Mouse (Mus musculus): Measurements from ENCODE around the gene Mamstr. TPM values are rescaled to one million over a fixed set of nuclear protein-coding genes. Genes with fewer than 3 reads are reported as not detected.
"Not testable (repeated sequence)": the region's sequence is repeated elsewhere in the genome, so short reads cannot be mapped to it uniquely, and the experiment has no call there.

Gene Mamstr
- polyA plus RNA-seq, 1 experiment from 2014 or later: 10.6 TPM

DNA sequence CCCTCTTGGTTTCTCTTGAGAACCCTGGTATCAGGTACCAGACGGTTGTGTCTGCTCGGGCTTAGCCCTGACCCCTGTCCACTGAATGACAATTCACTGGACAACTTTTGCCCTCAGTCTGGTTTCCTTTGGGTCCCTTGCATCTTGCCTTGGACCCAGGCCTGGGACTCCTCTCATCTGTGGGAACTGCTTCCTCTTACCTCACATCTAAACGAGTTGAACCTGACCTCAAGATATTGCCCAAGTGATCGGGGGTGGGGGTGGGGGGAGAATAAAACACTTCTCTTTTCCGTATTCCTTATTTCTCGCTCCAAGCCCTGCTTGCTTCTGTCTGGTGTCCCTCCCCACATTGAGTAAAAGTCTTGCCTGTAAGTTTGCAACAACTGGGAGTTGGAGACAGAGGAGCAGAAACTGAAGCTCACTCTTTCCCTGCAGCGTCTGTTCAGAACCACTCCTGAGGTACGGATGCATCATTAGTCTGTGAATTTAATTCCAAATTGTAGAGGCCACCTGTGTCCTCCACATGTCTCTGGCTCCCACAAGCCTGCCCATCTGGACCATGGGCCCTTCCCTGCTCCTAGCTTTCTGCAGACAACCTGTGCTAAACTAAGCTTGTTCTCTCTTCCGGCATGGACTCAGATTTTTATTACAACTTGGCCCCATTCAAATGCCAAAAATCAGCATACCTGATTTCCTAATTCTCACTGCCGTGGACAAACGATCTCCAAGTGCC lies 21.1 kb downstream of the Mamstr start:
- no peak for ATAC-seq (ENCODE audit: low read depth)
- Histone ChIP-seq H3K9me3 (ENCODE audit: control insufficient read depth, low read length) (no peaks in the 10 kb centered on the region; the same call in 1 of the 2 replicates), H3K4me1 (replicated peaks; ENCODE audit: control insufficient read depth, insufficient read depth, low read length) (peaks cover 9% of the 10 kb centered on the region), H3K4me3 (ENCODE audit: low read length) (no peak overlapping the region), H3K36me3 (ENCODE audit: control insufficient read depth, insufficient read depth, low read length) (no peaks in the 10 kb centered on the region), H3K4me2 (ENCODE audit: low read depth, low read length) (no peak overlapping the region), H3K9ac (ENCODE audit: low read length) (no peak overlapping the region), H3K27me3 (ENCODE audit: control insufficient read depth, insufficient read depth, low read depth, low read length) (no peaks in the 10 kb centered on the region), H3K27ac (ENCODE audit: low read length) (no peak overlapping the region)
- WGBS: 77% methylated on average over 11 of the region's 11 CpGs

DNA sequence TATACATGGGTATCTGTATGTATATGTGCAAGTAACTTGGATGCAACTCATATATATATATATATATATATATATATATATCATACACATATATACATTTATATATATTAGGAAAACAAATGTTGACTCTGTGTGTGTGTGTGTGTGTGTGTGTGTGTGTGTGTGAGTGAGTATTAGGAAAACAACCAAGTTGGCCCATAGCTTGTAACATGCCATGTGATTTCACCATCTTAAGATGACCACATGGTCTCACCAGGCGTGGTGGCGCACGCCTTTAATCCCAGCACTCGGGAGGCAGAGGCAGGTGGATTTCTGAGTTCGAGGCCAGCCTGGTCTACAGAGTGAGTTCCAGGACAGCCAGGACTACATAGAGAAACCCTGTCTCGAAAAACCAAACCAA lies 21.9 kb downstream of the Mamstr start:
- not testable (repeated sequence) for H3K4me2 ChIP-seq (ENCODE audit: low read depth, low read length); H3K4me3 ChIP-seq (ENCODE audit: low read length); H3K4me1 ChIP-seq (replicated peaks; ENCODE audit: control insufficient read depth, insufficient read depth, low read length); H3K9me3 ChIP-seq (ENCODE audit: control insufficient read depth, low read length); H3K9ac ChIP-seq (ENCODE audit: low read length); H3K27me3 ChIP-seq (ENCODE audit: control insufficient read depth, insufficient read depth, low read depth, low read length); H3K36me3 ChIP-seq (ENCODE audit: control insufficient read depth, insufficient read depth, low read length); ATAC-seq (ENCODE audit: low read depth); H3K27ac ChIP-seq (ENCODE audit: low read length)
- 89% methylated on average over 6 of the region's 6 CpGs for WGBS

GRCm38 (mm10) chr7:45665303-45666138 lies 25.7 kb downstream of the Mamstr start:
- no peaks in the 10 kb centered on the region for H3K27me3 ChIP-seq (ENCODE audit: control insufficient read depth, insufficient read depth, low read depth, low read length)
- H3K4me3 ChIP-seq (ENCODE audit: low read length): no peak overlapping the region
- no peaks in the 10 kb centered on the region for H3K9me3 ChIP-seq (ENCODE audit: control insufficient read depth, low read length)
- ATAC-seq (ENCODE audit: low read depth): peak; percentile 66; the same call in 1 of the 2 replicates
- peaks cover 9% of the 10 kb centered on the region for H3K4me1 ChIP-seq (replicated peaks; ENCODE audit: control insufficient read depth, insufficient read depth, low read length)
- H3K4me2 ChIP-seq (ENCODE audit: low read depth, low read length): 0 out of 2 replicates have a peak overlapping the region, but pooled peaks have one; percentile 0
- no peak overlapping the region for H3K27ac ChIP-seq (ENCODE audit: low read length)
- H3K9ac ChIP-seq (ENCODE audit: low read length): peak overlapping the region; percentile 24; the same call in 1 of the 2 replicates
- 32% methylated on average over 13 of the region's 13 CpGs for WGBS
- no peaks in the 10 kb centered on the region for H3K36me3 ChIP-seq (ENCODE audit: control insufficient read depth, insufficient read depth, low read length)

DNA sequence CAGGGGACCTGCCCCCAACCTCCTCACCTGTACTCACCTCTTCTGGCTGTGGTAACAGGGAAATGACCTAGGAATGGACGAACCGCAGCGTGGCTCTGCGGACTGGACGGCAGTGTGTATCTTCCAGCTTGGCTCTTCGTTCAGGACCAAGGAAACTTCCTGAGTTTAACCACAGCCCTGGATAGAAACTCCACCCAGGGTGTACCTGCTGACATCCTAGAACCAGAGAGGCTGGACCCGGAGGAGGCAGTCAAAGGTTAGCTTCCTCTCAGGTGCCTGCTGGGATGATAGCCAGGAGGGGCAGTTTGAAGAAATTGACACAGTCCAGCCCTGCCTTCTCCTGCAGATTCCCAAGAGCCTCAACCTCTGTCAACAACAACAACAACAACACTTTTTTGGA lies 26.4 kb downstream of the Mamstr start, which contains the start of gene Fut2:
Gene Fut2, minus strand, starts transcription at position 234 of the 400 bp plus-strand sequence.
- Histone ChIP-seq H3K27me3 (ENCODE audit: control insufficient read depth, insufficient read depth, low read depth, low read length) (no peaks in the 10 kb centered on the region), H3K4me3 (ENCODE audit: low read length) (no peak within 1 kb of the TSS), H3K4me1 (replicated peaks; ENCODE audit: control insufficient read depth, insufficient read depth, low read length) (peaks cover 9% of the 10 kb centered on the region), H3K27ac (ENCODE audit: low read length) (no peak within 1 kb of the TSS), H3K36me3 (ENCODE audit: control insufficient read depth, insufficient read depth, low read length) (no peaks in the 10 kb centered on the region), H3K9ac (ENCODE audit: low read length) (peak within 1 kb of the TSS; percentile 24; the same call in 1 of the 2 replicates), H3K4me2 (ENCODE audit: low read depth, low read length) (0 out of 2 replicates have a peak within 1 kb of the TSS, but pooled peaks have one; percentile 0), H3K9me3 (ENCODE audit: control insufficient read depth, low read length) (no peaks in the 10 kb centered on the region)
- WGBS: 67% methylated on average over 7 of the region's 7 CpGs
- ATAC-seq (ENCODE audit: low read depth): no peak

DNA sequence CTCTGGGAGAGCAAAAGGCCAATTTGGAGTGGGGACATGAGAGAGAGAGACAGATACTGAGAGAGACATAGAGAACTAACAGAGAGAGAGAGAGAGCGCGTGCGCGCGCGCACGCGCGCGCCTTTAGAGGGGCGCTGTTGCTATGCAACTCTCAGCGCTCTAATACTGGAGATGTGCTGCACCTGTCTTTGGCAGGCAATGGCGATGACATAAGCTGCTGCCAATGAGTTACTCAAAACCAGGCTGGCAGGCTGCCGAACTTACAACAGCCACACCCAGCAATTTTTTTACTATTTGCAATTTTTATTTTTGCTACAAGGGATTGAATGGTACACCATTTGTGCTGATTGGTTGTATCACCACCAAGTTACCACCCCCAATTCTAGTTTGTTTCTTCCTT lies 28.0 kb downstream of the Mamstr start:
- H3K27ac ChIP-seq (ENCODE audit: low read length): no peak overlapping the region
- no peak overlapping the region for H3K9ac ChIP-seq (ENCODE audit: low read length)
- H3K4me3 ChIP-seq (ENCODE audit: low read length): no peak overlapping the region
- ATAC-seq (ENCODE audit: low read depth): no peak
- H3K9me3 ChIP-seq (ENCODE audit: control insufficient read depth, low read length): no peaks in the 10 kb centered on the region
- no peaks in the 10 kb centered on the region for H3K27me3 ChIP-seq (ENCODE audit: control insufficient read depth, insufficient read depth, low read depth, low read length)
- peaks cover 9% of the 10 kb centered on the region for H3K4me1 ChIP-seq (replicated peaks; ENCODE audit: control insufficient read depth, insufficient read depth, low read length)
- no peaks in the 10 kb centered on the region for H3K36me3 ChIP-seq (ENCODE audit: control insufficient read depth, insufficient read depth, low read length)
- H3K4me2 ChIP-seq (ENCODE audit: low read depth, low read length): no peak overlapping the region
- 74% methylated on average over 14 of the region's 14 CpGs for WGBS

- WGBS: 94% methylated on average over 9 of the region's 9 CpGs
- Histone ChIP-seq H3K9me3 (ENCODE audit: control insufficient read depth, low read length) (no peaks in the 10 kb centered on the region), H3K27me3 (ENCODE audit: control insufficient read depth, insufficient read depth, low read depth, low read length) (no peaks in the 10 kb centered on the region), H3K4me2 (ENCODE audit: low read depth, low read length) (no peak overlapping the region), H3K27ac (ENCODE audit: low read length) (no peak overlapping the region), H3K4me1 (replicated peaks; ENCODE audit: control insufficient read depth, insufficient read depth, low read length) (peaks cover 9% of the 10 kb centered on the region), H3K4me3 (ENCODE audit: low read length) (no peak overlapping the region), H3K9ac (ENCODE audit: low read length) (no peak overlapping the region), H3K36me3 (ENCODE audit: control insufficient read depth, insufficient read depth, low read length) (no peaks in the 10 kb centered on the region)
- ATAC-seq (ENCODE audit: low read depth): no peak
Measured at GRCm38 (mm10) chr7:45668921-45669320, 29.1 kb downstream of the Mamstr start.

- Histone ChIP-seq H3K4me3 (ENCODE audit: low read length) (no peak overlapping the region), H3K27ac (ENCODE audit: low read length) (no peak overlapping the region), H3K4me1 (replicated peaks; ENCODE audit: control insufficient read depth, insufficient read depth, low read length) (peaks cover 13% of the 10 kb centered on the region), H3K36me3 (ENCODE audit: control insufficient read depth, insufficient read depth, low read length) (no peaks in the 10 kb centered on the region), H3K4me2 (ENCODE audit: low read depth, low read length) (no peak overlapping the region), H3K27me3 (ENCODE audit: control insufficient read depth, insufficient read depth, low read depth, low read length) (no peaks in the 10 kb centered on the region), H3K9ac (ENCODE audit: low read length) (no peak overlapping the region), H3K9me3 (ENCODE audit: control insufficient read depth, low read length) (no peaks in the 10 kb centered on the region)
- ATAC-seq (ENCODE audit: low read depth): no peak
- WGBS: 52% methylated on average over 7 of the region's 7 CpGs
Measured at GRCm38 (mm10) chr7:45677627-45678295, 38.0 kb downstream of the Mamstr start.

DNA sequence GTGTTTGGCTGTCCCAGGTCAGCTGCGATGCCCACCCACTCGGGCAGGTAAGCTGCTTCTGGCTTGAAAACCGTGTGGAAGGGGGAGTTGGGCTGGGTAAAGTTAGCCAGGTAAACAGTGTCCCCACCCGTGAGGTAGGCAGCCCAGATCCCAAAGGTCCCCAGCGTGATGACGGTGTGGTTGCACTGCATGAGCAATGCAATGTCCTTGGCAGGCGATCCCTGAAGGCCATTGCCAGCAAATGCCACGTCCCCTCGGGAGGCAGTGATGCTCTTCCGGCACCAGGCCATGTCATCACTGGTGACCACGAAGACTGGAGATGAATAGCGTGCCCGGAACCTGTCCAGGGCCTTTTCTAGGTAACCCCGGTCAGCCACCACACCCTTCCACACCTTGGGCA lies 38.7 kb downstream of the Mamstr start:
- H3K4me2 ChIP-seq (ENCODE audit: low read depth, low read length): no peak overlapping the region
- H3K4me1 ChIP-seq (replicated peaks; ENCODE audit: control insufficient read depth, insufficient read depth, low read length): peaks cover 13% of the 10 kb centered on the region
- H3K27ac ChIP-seq (ENCODE audit: low read length): no peak overlapping the region
- no peak for ATAC-seq (ENCODE audit: low read depth)
- no peaks in the 10 kb centered on the region for H3K27me3 ChIP-seq (ENCODE audit: control insufficient read depth, insufficient read depth, low read depth, low read length)
- no peak overlapping the region for H3K9ac ChIP-seq (ENCODE audit: low read length)
- WGBS: 89% methylated on average over 14 of the region's 14 CpGs
- H3K36me3 ChIP-seq (ENCODE audit: control insufficient read depth, insufficient read depth, low read length): no peaks in the 10 kb centered on the region
- H3K4me3 ChIP-seq (ENCODE audit: low read length): no peak overlapping the region
- no peaks in the 10 kb centered on the region for H3K9me3 ChIP-seq (ENCODE audit: control insufficient read depth, low read length)

All from lung, embryonic 16.5 days (tissue).